Mouse (Mus musculus) small intestine, adult 2 months (tissue): ENCODE data around the gene Atp2b4.

Experiments
- CTCF ChIP-seq: fragments of 200-500 bp; IDR thresholded peaks from 2 replicates; pipeline ENCODE4 v1.5.1; 2012; ENCODE audit warnings: low read depth, mild to moderate bottlenecking, control low read depth, inconsistent platforms, low read length, moderate library complexity, mixed read lengths; ENCODE audit not compliant: insufficient replicate concordance, insufficient read length; ENCODE audit errors: extremely low read depth
- POLR2A ChIP-seq: fragments of 200-500 bp; IDR thresholded peaks from 2 replicates; pipeline ENCODE4 v1.6.1; 2012; ENCODE audit warnings: low read depth, mild to moderate bottlenecking, control low read depth, inconsistent platforms, low read length, moderate library complexity

GRCm38 (mm10) chr1:133797979-133798820, 2.6 kb downstream of the Atp2b4 start:
- TF ChIP-seq CTCF (no peak), POLR2A (no peak)
